ENCODE assay signal across 8 mouse cellular contexts in genomic region chr3:75202808-75203503, GRCm38 (mm10). TPM values are rescaled to one million over a fixed set of nuclear protein-coding genes. Genes with fewer than 3 reads are reported as not detected.
DNase-seq lines count a peak whose midpoint lies in the region; ATAC-seq lines count a peak whose summit lies in the region.
"Had no signal": no experiment of that assay in that cellular context is flagged by ENCODE, and none has a peak within 500 bp of the region (broad histone marks: within the 10 kb centered on the region; RNA-seq: fewer than 3 reads in every experiment).

No protein-coding gene starts in this region.

- peak; percentile 45 for DNase-seq in MEL-GATA-1-ER (ENCODE audit: extremely low read depth, low read depth)
- peak; percentile 79 to 83 for DNase-seq in cerebellum, postnatal 10 days
- DNase-seq in layer of hippocampus, adult 18-20 months (ENCODE audit: low spot score in 2 of 2), result peak; percentile 37 to 66
- DNase-seq in lung, postnatal 14 days, result peak; percentile 49
- DNase-seq in right cerebral cortex, adult 2 months (ENCODE audit: low spot score in 2 of 2), result peak; percentile 64 to 69

- ATAC-seq in CD4-positive, CD25-positive, alpha-beta regulatory T cell, adult 4 months, result peak; percentile 79
- peak; percentile 74 for ATAC-seq in granulocyte monocyte progenitor cell, adult 5-6 weeks (replicated peaks; ENCODE audit: poor library complexity, severe bottlenecking)

RNA-seq across cellular contexts. Expression of gene Zbbx, which starts 38.1 kb away (rescaled TPM):
- polyA plus RNA-seq in CD4-positive, CD25-positive, alpha-beta regulatory T cell, adult 4 months (2017; shearing (Covaris generic)), result not detected
- total RNA-seq in granulocyte monocyte progenitor cell, adult 5-6 weeks (2014; fragmentation: Nextera tagmentation), result not detected in 2 replicates
- not detected in 2 replicates for total RNA-seq in granulocyte monocyte progenitor cell, adult 5-6 weeks (2017)
- 1 to 10 TPM; 3.4 to 5.5 TPM for total RNA-seq in layer of hippocampus, adult 18-20 months (2021)
- polyA plus RNA-seq: heart, embryonic 15.5 days had no signal

Comparison
In these comparisons a context has a peak if more than half of its experiments do, and no peak if none do; other contexts are left out.
1. Peak in every context shown above with its lines: DNase-seq and ATAC-seq.
2. RNA of gene Zbbx, which starts 38.1 kb away (total RNA-seq): 3.4 to 5.5 TPM in layer of hippocampus, adult 18-20 months; not detected in granulocyte monocyte progenitor cell, adult 5-6 weeks; every median in the first group is over 4 times any median in the second.